Mouse (Mus musculus): Measurements from ENCODE around the gene Olfr1131. TPM values are rescaled to one million over a fixed set of nuclear protein-coding genes. Genes with fewer than 3 reads are reported as not detected.

Olfr1131 gene
- not detected for polyA plus RNA-seq (2014; fragmentation: Illumina TruSeq; extraction: RNeasy Lipid Tissue Mini Kit (QIAGEN cat#74804); ENCODE audit: low read depth, low replicate concordance)

GRCm38 (mm10) chr2:87626804-87627203, at the start of gene Olfr1131:
TSS of gene Olfr1131 (plus strand) at chr2:87627104.

GRCm38 (mm10) chr2:87605912-87606311, 21.0 kb upstream of the Olfr1131 start, which contains the start of gene Olfr1130:
TSS of gene Olfr1130 (plus strand) at chr2:87606212.

GRCm38 (mm10) chr2:87637435-87637834, 10.5 kb downstream of the Olfr1131 start, which contains the start of gene Olfr1132:
TSS of gene Olfr1132 (minus strand) at chr2:87637535.

GRCm38 (mm10) chr2:87647274-87647673, 20.4 kb downstream of the Olfr1131 start, which contains the start of gene Olfr1133:
TSS of gene Olfr1133 (minus strand) at chr2:87647374.

GRCm38 (mm10) chr2:87658360-87658759, 31.5 kb downstream of the Olfr1131 start, which contains the start of gene Olfr1134:
TSS of gene Olfr1134 (minus strand) at chr2:87658460.

GRCm38 (mm10) chr2:87673564-87673963, 46.7 kb downstream of the Olfr1131 start, which contains the start of gene Olfr1135:
TSS of gene Olfr1135 (minus strand) at chr2:87673664.

Other genes starting within 250 kb of the Olfr1131 start
- gene Olfr1122, start 241.3 kb upstream of the Olfr1131 start, polyA plus RNA-seq (2014; fragmentation: Illumina TruSeq; extraction: RNeasy Lipid Tissue Mini Kit (QIAGEN cat#74804); ENCODE audit: low read depth, low replicate concordance), result not detected
- gene Olfr1123, start 210.5 kb upstream of the Olfr1131 start, polyA plus RNA-seq (2014; fragmentation: Illumina TruSeq; extraction: RNeasy Lipid Tissue Mini Kit (QIAGEN cat#74804); ENCODE audit: low read depth, low replicate concordance), result not detected
- not detected for gene Olfr1124, start 196.8 kb upstream of the Olfr1131 start, polyA plus RNA-seq (2014; fragmentation: Illumina TruSeq; extraction: RNeasy Lipid Tissue Mini Kit (QIAGEN cat#74804); ENCODE audit: low read depth, low replicate concordance)
- gene Olfr1126, start 173.1 kb upstream of the Olfr1131 start, polyA plus RNA-seq (2014; fragmentation: Illumina TruSeq; extraction: RNeasy Lipid Tissue Mini Kit (QIAGEN cat#74804); ENCODE audit: low read depth, low replicate concordance), result not detected
- gene Pramel7, start 130.0 kb upstream of the Olfr1131 start, polyA plus RNA-seq (2014; fragmentation: Illumina TruSeq; extraction: RNeasy Lipid Tissue Mini Kit (QIAGEN cat#74804); ENCODE audit: low read depth, low replicate concordance), result not detected
- gene Pramel6, start 120.5 kb upstream of the Olfr1131 start, polyA plus RNA-seq (2014; fragmentation: Illumina TruSeq; extraction: RNeasy Lipid Tissue Mini Kit (QIAGEN cat#74804); ENCODE audit: low read depth, low replicate concordance), result not detected
- not detected for gene Olfr153, start 95.3 kb upstream of the Olfr1131 start, polyA plus RNA-seq (2014; fragmentation: Illumina TruSeq; extraction: RNeasy Lipid Tissue Mini Kit (QIAGEN cat#74804); ENCODE audit: low read depth, low replicate concordance)
- not detected for gene Olfr1128, start 81.6 kb upstream of the Olfr1131 start, polyA plus RNA-seq (2014; fragmentation: Illumina TruSeq; extraction: RNeasy Lipid Tissue Mini Kit (QIAGEN cat#74804); ENCODE audit: low read depth, low replicate concordance)
- gene Olfr1129, start 53.2 kb upstream of the Olfr1131 start, polyA plus RNA-seq (2014; fragmentation: Illumina TruSeq; extraction: RNeasy Lipid Tissue Mini Kit (QIAGEN cat#74804); ENCODE audit: low read depth, low replicate concordance), result not detected
- not detected for gene Olfr1130, start 20.9 kb upstream of the Olfr1131 start, polyA plus RNA-seq (2014; fragmentation: Illumina TruSeq; extraction: RNeasy Lipid Tissue Mini Kit (QIAGEN cat#74804); ENCODE audit: low read depth, low replicate concordance)
- gene Olfr1132, start 10.4 kb downstream of the Olfr1131 start, polyA plus RNA-seq (2014; fragmentation: Illumina TruSeq; extraction: RNeasy Lipid Tissue Mini Kit (QIAGEN cat#74804); ENCODE audit: low read depth, low replicate concordance), result not detected
- not detected for gene Olfr1133, start 20.3 kb downstream of the Olfr1131 start, polyA plus RNA-seq (2014; fragmentation: Illumina TruSeq; extraction: RNeasy Lipid Tissue Mini Kit (QIAGEN cat#74804); ENCODE audit: low read depth, low replicate concordance)
- gene Olfr1134, start 31.4 kb downstream of the Olfr1131 start, polyA plus RNA-seq (2014; fragmentation: Illumina TruSeq; extraction: RNeasy Lipid Tissue Mini Kit (QIAGEN cat#74804); ENCODE audit: low read depth, low replicate concordance), result not detected
- not detected for gene Olfr1135, start 46.6 kb downstream of the Olfr1131 start, polyA plus RNA-seq (2014; fragmentation: Illumina TruSeq; extraction: RNeasy Lipid Tissue Mini Kit (QIAGEN cat#74804); ENCODE audit: low read depth, low replicate concordance)
- not detected for gene Olfr1136, start 66.8 kb downstream of the Olfr1131 start, polyA plus RNA-seq (2014; fragmentation: Illumina TruSeq; extraction: RNeasy Lipid Tissue Mini Kit (QIAGEN cat#74804); ENCODE audit: low read depth, low replicate concordance)
- gene Olfr1137, start 86.1 kb downstream of the Olfr1131 start, polyA plus RNA-seq (2014; fragmentation: Illumina TruSeq; extraction: RNeasy Lipid Tissue Mini Kit (QIAGEN cat#74804); ENCODE audit: low read depth, low replicate concordance), result not detected
- gene Olfr1138, start 112.9 kb downstream of the Olfr1131 start, polyA plus RNA-seq (2014; fragmentation: Illumina TruSeq; extraction: RNeasy Lipid Tissue Mini Kit (QIAGEN cat#74804); ENCODE audit: low read depth, low replicate concordance), result not detected
- gene Olfr1140, start 116.6 kb downstream of the Olfr1131 start, polyA plus RNA-seq (2014; fragmentation: Illumina TruSeq; extraction: RNeasy Lipid Tissue Mini Kit (QIAGEN cat#74804); ENCODE audit: low read depth, low replicate concordance), result not detected
- gene Olfr1141, start 126.9 kb downstream of the Olfr1131 start, polyA plus RNA-seq (2014; fragmentation: Illumina TruSeq; extraction: RNeasy Lipid Tissue Mini Kit (QIAGEN cat#74804); ENCODE audit: low read depth, low replicate concordance), result not detected
- gene Olfr152, start 152.4 kb downstream of the Olfr1131 start, polyA plus RNA-seq (2014; fragmentation: Illumina TruSeq; extraction: RNeasy Lipid Tissue Mini Kit (QIAGEN cat#74804); ENCODE audit: low read depth, low replicate concordance), result not detected
- not detected for gene Olfr1143, start 173.5 kb downstream of the Olfr1131 start, polyA plus RNA-seq (2014; fragmentation: Illumina TruSeq; extraction: RNeasy Lipid Tissue Mini Kit (QIAGEN cat#74804); ENCODE audit: low read depth, low replicate concordance)
- gene Olfr1145, start 182.7 kb downstream of the Olfr1131 start, polyA plus RNA-seq (2014; fragmentation: Illumina TruSeq; extraction: RNeasy Lipid Tissue Mini Kit (QIAGEN cat#74804); ENCODE audit: low read depth, low replicate concordance), result not detected
- not detected for gene Olfr1148, start 203.4 kb downstream of the Olfr1131 start, polyA plus RNA-seq (2014; fragmentation: Illumina TruSeq; extraction: RNeasy Lipid Tissue Mini Kit (QIAGEN cat#74804); ENCODE audit: low read depth, low replicate concordance)
- not detected for gene Olfr1150-ps1, start 216.9 kb downstream of the Olfr1131 start, polyA plus RNA-seq (2014; fragmentation: Illumina TruSeq; extraction: RNeasy Lipid Tissue Mini Kit (QIAGEN cat#74804); ENCODE audit: low read depth, low replicate concordance)
- not detected for gene Olfr1151, start 228.8 kb downstream of the Olfr1131 start, polyA plus RNA-seq (2014; fragmentation: Illumina TruSeq; extraction: RNeasy Lipid Tissue Mini Kit (QIAGEN cat#74804); ENCODE audit: low read depth, low replicate concordance)
- gene Olfr1152, start 239.4 kb downstream of the Olfr1131 start, polyA plus RNA-seq (2014; fragmentation: Illumina TruSeq; extraction: RNeasy Lipid Tissue Mini Kit (QIAGEN cat#74804); ENCODE audit: low read depth, low replicate concordance), result not detected

Data from sigmoid colon, adult 10 weeks (tissue).